Mouse (Mus musculus) forebrain, embryonic 11.5 days (tissue): ENCODE data around the gene Asic2. TPM values are rescaled to one million over a fixed set of nuclear protein-coding genes. Genes with fewer than 3 reads are reported as not detected.

ENCODE experiments used
- ATAC-seq: fragments of 200-750 bp; cut with Nextera tagmentation; replicated peaks from 2 replicates; pipeline ENCODE4 v1.8.0; 2017; ENCODE audit warnings: moderate TSS enrichment; ENCODE audit not compliant: low FRiP score
- DNase-seq: peaks from one replicate; pipeline ENCODE4 v3.0.0-alpha.2; 2017; ENCODE audit warnings: low spot score
- H3K27ac ChIP-seq: fragments of 300-500 bp; sonication (generic); 2 replicates; pipeline ENCODE4 v1.5.1; 2014; ENCODE audit warnings: low read depth, low read length
- H3K27me3 ChIP-seq: fragments of 300-500 bp; sonication (generic); 2 replicates; pipeline ENCODE4 v1.6.1; 2014; ENCODE audit warnings: mild to moderate bottlenecking, low read length, mixed read lengths; ENCODE audit not compliant: control insufficient read depth, insufficient read depth
- H3K36me3 ChIP-seq: fragments of 300-500 bp; sonication (generic); 2 replicates; pipeline ENCODE4 v1.6.1; 2014; ENCODE audit warnings: mild to moderate bottlenecking, low read length, moderate library complexity, mixed read lengths; ENCODE audit not compliant: control insufficient read depth, insufficient read depth
- H3K4me1 ChIP-seq: fragments of 300-500 bp; sonication (generic); replicated peaks from 2 replicates; pipeline ENCODE4 v1.6.1; 2014; ENCODE audit warnings: low read length, mixed read lengths; ENCODE audit not compliant: control insufficient read depth, insufficient read depth
- H3K4me2 ChIP-seq: fragments of 300-500 bp; sonication (generic); 2 replicates; pipeline ENCODE4 v1.6.1; 2014; ENCODE audit warnings: low read depth, mild to moderate bottlenecking, low read length, moderate library complexity, mixed read lengths; ENCODE audit not compliant: severe bottlenecking
- H3K4me3 ChIP-seq: fragments of 300-500 bp; sonication (generic); 2 replicates; pipeline ENCODE4 v1.5.1; 2014; ENCODE audit warnings: low read depth, low read length
- H3K9ac ChIP-seq: fragments of 300-500 bp; sonication (generic); 2 replicates; pipeline ENCODE4 v1.6.1; 2014; ENCODE audit warnings: low read length
- H3K9me3 ChIP-seq: fragments of 300-500 bp; sonication (generic); 2 replicates; pipeline ENCODE4 v1.6.1; 2016; ENCODE audit warnings: low read length, mixed read lengths; ENCODE audit not compliant: control insufficient read depth
- WGBS: fragments of 180-500 bp; shearing (Covaris S2); extraction: QIAGEN DNeasy Blood & Tissue Kit; methylation state at CpG from one replicate; pipeline ENCODE4 v1.1.7; 2014; 5-methylcytosine and 5-hydroxymethylcytosine counted together
- polyA plus RNA-seq: library from polyadenylated mRNA; unstranded; fragments of >200 nt; fragmentation: Nextera tagmentation; extraction: Ambion mirVana; gene quantifications from 2 replicates; pipeline ENCODE4 v1.2.1, GENCODE M21; 2014

Asic2 gene
- polyA plus RNA-seq, 1 experiment from 2014 or later: 0.94 TPM

GRCm38 (mm10) chr11:81845010-81845685, 123.1 kb downstream of the Asic2 start:
- no peaks in the 10 kb centered on the region for H3K9me3 ChIP-seq

DNA sequence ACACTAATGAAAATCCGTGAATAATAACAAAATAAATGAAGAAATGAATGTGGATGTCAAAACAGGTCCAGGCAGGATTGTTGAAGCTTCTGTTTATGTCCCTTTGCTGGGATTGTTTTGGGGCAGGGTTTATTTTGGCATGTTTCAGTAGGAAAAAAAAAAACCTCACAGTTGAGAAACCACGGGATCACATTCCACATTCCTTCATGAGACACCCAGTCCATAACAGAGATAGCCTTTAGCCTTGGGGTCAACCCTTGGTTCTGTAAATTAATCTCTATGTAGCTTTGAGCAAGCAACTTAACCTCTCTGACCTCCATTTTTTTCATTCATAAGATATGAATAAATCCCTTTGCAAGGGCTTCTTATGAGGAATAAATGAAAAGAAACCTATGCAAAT, 127.3 kb downstream of the Asic2 start:
- Histone ChIP-seq H3K27ac (no peak overlapping the region), H3K36me3 (no peaks in the 10 kb centered on the region), H3K4me1 (0 out of 2 replicates have a peak, but pooled peaks cover 2% of the 10 kb centered on the region), H3K9ac (no peak overlapping the region), H3K9me3 (no peaks in the 10 kb centered on the region), H3K4me3 (no peak overlapping the region), H3K4me2 (no peak overlapping the region), H3K27me3 (no peaks in the 10 kb centered on the region)
- 69% methylated on average over 2 of the region's 2 CpGs for WGBS
- DNase-seq (no peak), ATAC-seq (no peak)

More at GRCm38 (mm10) chr11:81845010-81845685, 123.1 kb downstream of the Asic2 start:
- Histone ChIP-seq H3K4me1 (no peaks in the 10 kb centered on the region), H3K4me2 (no peak overlapping the region), H3K27ac (no peak overlapping the region), H3K27me3 (no peaks in the 10 kb centered on the region), H3K36me3 (no peaks in the 10 kb centered on the region), H3K4me3 (no peak overlapping the region), H3K9ac (no peak overlapping the region)
- ATAC-seq: no peak
- 74% methylated on average over 5 of the region's 5 CpGs for WGBS
- no peak for DNase-seq

DNA sequence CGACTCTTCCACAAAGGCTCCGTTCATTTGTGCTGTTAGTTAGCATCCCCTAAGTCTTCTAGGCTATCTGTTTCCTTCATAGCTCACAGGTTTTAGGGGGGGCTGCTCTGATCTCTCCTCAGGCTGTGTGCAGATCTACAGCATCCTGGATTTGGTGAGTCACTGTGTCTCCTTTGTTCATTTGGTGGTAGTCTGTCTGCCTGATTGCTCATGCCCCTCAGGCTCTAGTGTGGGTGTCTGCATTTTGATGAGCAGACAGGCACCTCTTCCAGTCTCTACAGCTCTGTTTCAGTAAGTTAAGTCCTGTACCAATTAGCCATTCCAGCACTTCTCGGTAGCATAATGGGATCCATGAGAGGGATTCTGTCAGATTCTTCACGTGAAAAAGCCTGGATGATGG, 129.8 kb downstream of the Asic2 start:
- no peak overlapping the region for H3K4me3 ChIP-seq
- no peaks in the 10 kb centered on the region for H3K27me3 ChIP-seq
- no peak overlapping the region for H3K4me2 ChIP-seq
- H3K9me3 ChIP-seq: no peaks in the 10 kb centered on the region
- no peak overlapping the region for H3K9ac ChIP-seq
- no peak for ATAC-seq
- H3K27ac ChIP-seq: no peak overlapping the region
- 56% methylated on average over 4 of the region's 4 CpGs for WGBS
- DNase-seq: no peak
- H3K4me1 ChIP-seq: 0 out of 2 replicates have a peak, but pooled peaks cover 2% of the 10 kb centered on the region
- H3K36me3 ChIP-seq: no peaks in the 10 kb centered on the region

GRCm38 (mm10) chr11:81832381-81832780, 135.9 kb downstream of the Asic2 start:
- ATAC-seq: no peak

DNA sequence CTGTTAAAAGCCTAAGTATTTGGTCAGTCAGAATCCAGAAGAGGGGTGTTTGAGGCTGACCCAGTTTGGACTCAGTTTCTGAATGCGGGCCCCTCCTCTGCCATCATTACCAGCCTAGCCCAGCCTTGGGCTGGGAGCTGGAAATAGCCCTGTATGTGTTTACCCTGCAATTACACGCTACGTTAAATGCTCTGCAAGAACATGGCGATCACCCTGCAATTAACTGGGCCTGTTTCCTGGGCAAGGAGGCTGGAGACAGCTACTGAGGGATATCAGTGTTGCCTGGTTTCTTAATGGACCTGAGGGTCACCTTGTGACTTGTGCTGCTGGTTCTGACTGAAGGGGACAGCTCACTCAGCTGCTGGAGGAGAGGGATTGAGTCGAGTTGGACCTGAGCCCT, 151.7 kb downstream of the Asic2 start:
- Histone ChIP-seq H3K27ac (no peak overlapping the region), H3K27me3 (no peaks in the 10 kb centered on the region), H3K4me2 (no peak overlapping the region), H3K9me3 (no peaks in the 10 kb centered on the region), H3K36me3 (no peaks in the 10 kb centered on the region), H3K4me3 (no peak overlapping the region), H3K4me1 (no peaks in the 10 kb centered on the region), H3K9ac (no peak overlapping the region)
- no peak for DNase-seq
- 65% methylated on average over 5 of the region's 5 CpGs for WGBS
- ATAC-seq: no peak

More at GRCm38 (mm10) chr11:81832381-81832780, 135.9 kb downstream of the Asic2 start:
- H3K4me3 ChIP-seq: no peak overlapping the region
- no peak for DNase-seq
- no peaks in the 10 kb centered on the region for H3K4me1 ChIP-seq
- H3K9me3 ChIP-seq: no peaks in the 10 kb centered on the region
- no peak overlapping the region for H3K9ac ChIP-seq
- H3K4me2 ChIP-seq: no peak overlapping the region
- H3K27ac ChIP-seq: no peak overlapping the region
- H3K36me3 ChIP-seq: no peaks in the 10 kb centered on the region
- H3K27me3 ChIP-seq: no peaks in the 10 kb centered on the region
- WGBS: 38% methylated on average over 1 of the region's 1 CpGs

DNA sequence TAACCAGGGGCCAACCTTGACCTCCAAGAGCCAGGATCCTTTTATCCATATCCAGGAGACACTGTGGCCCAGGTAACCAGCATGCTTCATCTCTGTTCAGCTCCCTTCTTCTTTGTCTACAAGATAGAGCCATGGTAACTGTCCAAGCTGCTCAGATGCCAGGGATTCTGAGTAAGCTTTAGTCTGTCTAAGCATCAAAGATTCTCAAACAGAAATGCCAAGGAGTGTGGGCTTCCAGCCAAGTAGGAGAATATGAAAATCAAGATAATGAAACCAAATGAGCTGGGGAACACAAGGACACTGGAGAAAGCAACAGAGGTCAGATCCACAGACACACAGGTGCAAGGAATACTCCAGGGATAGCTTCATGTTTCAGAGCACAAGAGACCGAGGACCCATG, 153.4 kb downstream of the Asic2 start:
- DNase-seq (no peak), ATAC-seq (no peak)
- H3K9ac ChIP-seq: no peak overlapping the region
- H3K9me3 ChIP-seq: no peaks in the 10 kb centered on the region
- no peak overlapping the region for H3K4me3 ChIP-seq
- no peak overlapping the region for H3K4me2 ChIP-seq
- 89% methylated on average over 1 of the region's 1 CpGs for WGBS
- H3K4me1 ChIP-seq: no peaks in the 10 kb centered on the region
- no peaks in the 10 kb centered on the region for H3K27me3 ChIP-seq
- H3K36me3 ChIP-seq: no peaks in the 10 kb centered on the region
- no peak overlapping the region for H3K27ac ChIP-seq

- Histone ChIP-seq H3K4me1 (no peaks in the 10 kb centered on the region), H3K9ac (no peak overlapping the region), H3K4me3 (no peak overlapping the region), H3K4me2 (no peak overlapping the region), H3K36me3 (no peaks in the 10 kb centered on the region), H3K9me3 (no peaks in the 10 kb centered on the region), H3K27ac (no peak overlapping the region), H3K27me3 (no peaks in the 10 kb centered on the region)
- DNase-seq: no peak
- ATAC-seq: no peak
- WGBS: 89% methylated on average over 11 of the region's 11 CpGs
These were observed 161.2 kb downstream of the Asic2 start for GRCm38 (mm10) chr11:81806905-81807659.

- Histone ChIP-seq H3K36me3 (no peaks in the 10 kb centered on the region), H3K9ac (no peak overlapping the region), H3K27me3 (no peaks in the 10 kb centered on the region), H3K4me2 (no peak overlapping the region), H3K27ac (no peak overlapping the region), H3K4me3 (no peak overlapping the region), H3K4me1 (no peaks in the 10 kb centered on the region), H3K9me3 (no peaks in the 10 kb centered on the region)
- no peak for DNase-seq
- WGBS: 25% methylated on average over 2 of the region's 2 CpGs
- ATAC-seq: no peak
These were observed 164.7 kb downstream of the Asic2 start for GRCm38 (mm10) chr11:81803544-81803943.
